Mouse (Mus musculus) kidney, adult 2 months (tissue): ENCODE data around the gene Irgm2.

ENCODE experiments used
- CTCF ChIP-seq: fragments of 200-500 bp; conservative IDR thresholded peaks from 2 replicates; pipeline ENCODE4 v1.5.1; 2011; ENCODE audit warnings: low read depth, mild to moderate bottlenecking, control low read depth, low read length, moderate library complexity, mixed read lengths; ENCODE audit not compliant: insufficient read depth, insufficient read length
- POLR2A ChIP-seq: fragments of 200-500 bp; IDR thresholded peaks from one replicate; pipeline ENCODE4 v1.6.1; 2011; ENCODE audit warnings: low read depth, low read length, control low read depth

DNA sequence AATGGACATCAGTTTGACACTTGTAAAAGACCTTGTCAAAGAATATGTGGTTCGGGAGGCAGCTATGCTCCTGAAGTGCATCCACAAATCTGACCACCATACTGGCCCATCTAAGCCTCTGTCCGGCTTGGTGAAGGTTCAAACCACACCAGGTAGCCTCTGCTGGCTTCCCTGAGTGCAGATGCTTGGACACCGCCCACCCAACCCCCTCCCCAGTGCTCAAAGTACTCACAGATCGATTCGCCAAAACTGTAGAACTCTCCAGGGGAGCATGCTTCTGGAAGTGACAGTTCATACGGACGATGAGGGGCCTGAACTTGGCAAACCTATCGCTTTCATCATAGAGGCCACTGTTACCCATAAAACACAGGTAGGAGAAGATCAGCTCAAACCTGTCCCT, 31.7 kb downstream of the Irgm2 start:
- TF ChIP-seq CTCF = no peak
- TF ChIP-seq POLR2A = no peak
